Mouse (Mus musculus) cerebellum, postnatal 4 days (tissue): ENCODE results near the gene Col5a2.
"Not testable (repeated sequence)": the region's sequence is repeated elsewhere in the genome, so short reads cannot be mapped to it uniquely, and the experiment has no call there.

ENCODE experiments used
- DNase-seq, 2 experiments: peaks; one replicate each; pipeline ENCODE4 v3.0.0; 2022; ENCODE audit warnings: low spot score in 2 of 2, mixed read lengths in 1 of 2

Gene Col5a2

DNA sequence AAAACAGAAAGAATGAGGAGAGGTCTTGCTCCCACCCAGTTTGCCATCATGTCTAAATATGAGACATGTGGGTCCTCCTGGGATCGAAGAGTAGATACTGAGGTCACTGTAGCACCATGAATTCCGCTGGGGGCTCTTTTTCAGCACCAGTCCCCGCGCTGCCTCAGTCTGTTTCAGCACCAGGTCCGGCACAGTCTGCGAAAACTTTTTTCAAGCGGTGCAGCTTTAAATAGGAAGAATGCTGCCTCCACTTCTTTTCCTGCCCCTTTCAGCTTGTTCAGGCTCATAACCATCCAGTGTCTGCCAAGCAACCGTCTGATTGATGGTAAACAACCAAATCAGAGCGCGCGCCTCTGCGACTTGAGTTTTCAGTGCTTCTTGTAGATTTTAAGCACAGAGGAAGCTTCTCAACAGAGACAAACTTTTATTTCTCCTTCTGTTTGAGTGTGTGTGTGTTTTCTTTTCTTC, at the start of gene Col5a2:
Gene Col5a2 (minus strand): TSS at position 418 of the 468 bp plus-strand sequence.
- DNase-seq, result peak in 1 of 2 experiments; percentile 15

DNA sequence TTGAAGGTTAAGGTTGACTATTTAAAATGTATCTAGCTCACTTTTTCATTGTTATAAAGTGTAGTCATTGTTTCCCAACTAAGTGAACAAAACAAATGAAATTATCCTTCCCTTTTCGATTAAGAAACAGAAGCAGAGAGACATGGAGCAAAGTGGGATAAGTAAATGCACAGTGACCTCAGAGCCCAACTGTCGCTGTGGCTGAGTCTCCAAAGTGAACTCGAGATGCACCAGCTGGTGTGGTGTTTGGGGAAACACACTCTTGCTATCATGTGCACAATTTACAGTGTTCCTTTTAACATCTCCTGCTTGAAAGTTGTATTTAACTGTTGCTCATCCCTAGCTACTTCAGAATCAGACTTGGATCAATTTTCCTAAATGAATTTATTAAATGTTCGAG, 47.4 kb upstream of the Col5a2 start:
- DNase-seq, result no peak

DNA sequence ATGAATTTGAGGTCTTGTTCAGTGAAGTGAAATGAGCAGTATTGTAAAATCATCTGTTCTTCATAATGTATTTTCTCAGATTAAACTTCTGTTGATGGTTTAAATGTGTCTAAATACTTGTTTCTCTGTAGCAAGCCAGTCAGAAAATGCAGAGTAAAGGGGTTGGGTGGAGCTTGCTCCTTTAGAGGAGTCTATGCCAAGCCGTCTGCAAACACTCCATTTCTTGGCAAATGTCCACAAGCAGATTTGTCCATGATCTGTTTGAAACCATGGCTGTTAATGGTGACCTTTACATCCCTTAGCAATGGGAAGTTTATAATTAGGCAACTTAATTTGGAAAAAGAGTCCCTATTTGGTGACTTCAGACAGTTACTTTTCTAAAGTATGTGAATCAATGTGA, 38.8 kb upstream of the Col5a2 start:
- no peak for DNase-seq

DNA sequence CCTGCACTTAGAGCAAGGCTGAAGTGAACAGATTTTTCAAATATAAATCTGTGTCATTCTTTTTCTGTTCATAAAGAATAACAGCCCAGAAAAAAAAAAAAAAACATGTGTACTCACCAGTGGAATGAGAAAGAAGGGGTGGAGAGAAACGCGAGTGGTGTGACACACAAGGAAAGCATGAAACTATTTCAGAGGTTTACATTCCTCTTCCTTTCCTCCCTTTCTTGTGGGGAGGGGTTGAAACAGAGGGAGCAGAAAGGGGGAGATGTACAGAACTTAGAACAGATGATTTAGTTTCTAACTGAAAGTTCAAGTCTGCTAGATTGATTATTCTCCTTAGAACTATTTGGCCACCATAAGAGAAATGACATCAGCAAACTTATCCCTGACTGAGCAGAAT, 38.1 kb upstream of the Col5a2 start:
- no peak for DNase-seq

DNA sequence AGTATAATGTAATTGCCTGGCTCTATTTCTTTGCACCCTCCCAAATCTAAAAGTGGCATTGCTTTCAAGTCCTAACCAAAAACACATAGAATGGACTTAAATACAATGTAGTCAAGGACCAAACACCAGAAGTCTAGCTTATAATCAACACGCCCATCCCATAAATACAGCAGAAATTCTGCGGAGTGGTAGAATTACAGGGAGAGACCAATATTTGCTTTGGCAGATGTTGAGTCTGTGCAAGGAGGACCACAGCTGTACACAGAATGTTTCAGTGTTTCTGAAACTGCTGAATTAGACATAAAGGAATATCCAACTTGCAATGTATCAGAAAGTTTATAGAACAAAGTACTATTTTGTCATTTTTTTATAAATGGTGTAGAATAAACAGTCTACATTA, 28.4 kb upstream of the Col5a2 start:
- DNase-seq, result no peak

DNA sequence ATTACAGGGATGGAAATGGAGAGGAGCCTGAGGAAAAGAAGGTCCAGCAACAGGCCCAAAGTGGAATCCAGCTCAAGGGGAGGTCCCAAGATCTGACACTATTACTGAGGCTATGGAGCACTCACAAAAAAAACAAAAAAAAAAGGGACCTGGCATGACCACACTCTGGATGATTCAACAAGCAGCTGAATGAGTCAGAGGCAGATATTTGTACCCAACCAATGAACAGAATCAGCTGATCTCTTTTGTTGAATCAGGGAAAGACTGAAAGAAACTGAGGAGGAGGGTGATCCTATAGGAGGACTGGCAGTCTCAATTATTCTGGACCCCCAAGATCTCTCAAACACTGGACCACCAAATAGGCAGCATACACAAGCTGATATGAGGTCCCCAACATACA, 24.4 kb upstream of the Col5a2 start:
- not testable (repeated sequence) for DNase-seq

DNA sequence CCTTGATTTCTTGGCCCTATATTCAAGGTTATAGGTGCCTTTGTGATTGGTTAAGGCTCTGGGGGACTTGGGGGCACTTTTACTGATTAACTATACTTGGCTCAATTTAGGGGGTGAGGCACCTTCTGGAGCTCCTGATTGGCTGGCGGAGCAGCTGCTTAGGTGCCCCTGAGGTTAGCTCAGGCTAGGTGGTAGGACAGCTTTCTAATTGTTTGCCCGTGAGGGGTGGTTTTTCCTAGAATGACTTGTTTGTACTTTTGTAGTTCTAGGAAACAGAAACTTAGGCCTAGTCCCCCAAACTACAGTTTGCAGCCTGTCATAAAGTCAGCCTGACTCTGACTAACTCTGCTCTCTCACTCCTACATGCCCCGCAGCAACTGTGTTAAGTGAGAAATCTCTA, 20.5 kb upstream of the Col5a2 start:
- no peak for DNase-seq

DNA sequence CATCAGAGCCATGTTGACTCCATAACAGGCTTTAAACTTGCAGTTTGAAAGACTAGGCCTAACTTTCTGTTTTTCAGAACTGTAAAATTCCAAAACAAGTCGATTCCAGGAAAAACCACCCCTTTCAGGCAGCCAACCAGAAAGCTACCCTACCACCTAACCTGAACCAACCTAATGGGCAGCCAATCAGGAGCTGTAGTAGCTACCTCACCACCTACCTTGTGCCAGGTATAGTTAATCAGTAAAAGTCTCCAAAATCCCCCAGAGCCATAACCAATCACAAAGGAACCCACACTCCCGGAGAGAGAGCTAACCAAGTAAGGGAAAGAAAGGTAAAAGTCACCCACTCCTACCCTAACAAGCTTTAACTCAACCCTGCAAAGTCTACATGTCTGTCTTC, 18.4 kb upstream of the Col5a2 start:
- DNase-seq, result no peak

DNA sequence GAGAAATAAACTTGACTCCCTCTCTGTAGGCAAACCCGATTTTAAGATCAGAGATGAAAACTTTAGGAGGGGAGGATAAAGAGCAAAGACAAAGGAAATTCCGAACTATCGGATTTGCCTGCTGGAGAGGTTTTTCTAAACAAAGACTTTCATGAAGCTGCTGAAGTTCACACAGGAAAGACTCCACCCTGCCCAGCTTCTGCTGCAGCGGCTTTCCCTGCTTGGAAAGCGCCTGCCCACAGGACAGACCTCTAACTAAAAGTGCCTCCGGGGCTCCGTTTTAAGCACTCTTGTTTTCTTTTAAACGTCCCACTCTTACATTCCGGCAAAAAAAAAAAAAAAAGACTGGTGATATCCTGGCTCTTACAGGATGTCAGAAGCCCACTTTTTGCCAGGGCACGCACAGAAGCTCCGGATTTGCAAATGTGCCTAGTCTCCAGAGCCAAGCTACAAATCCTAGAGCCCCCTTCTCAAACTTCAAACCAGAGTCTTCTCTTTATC, 791 bp downstream of the Col5a2 start:
- DNase-seq, result no peak

DNA sequence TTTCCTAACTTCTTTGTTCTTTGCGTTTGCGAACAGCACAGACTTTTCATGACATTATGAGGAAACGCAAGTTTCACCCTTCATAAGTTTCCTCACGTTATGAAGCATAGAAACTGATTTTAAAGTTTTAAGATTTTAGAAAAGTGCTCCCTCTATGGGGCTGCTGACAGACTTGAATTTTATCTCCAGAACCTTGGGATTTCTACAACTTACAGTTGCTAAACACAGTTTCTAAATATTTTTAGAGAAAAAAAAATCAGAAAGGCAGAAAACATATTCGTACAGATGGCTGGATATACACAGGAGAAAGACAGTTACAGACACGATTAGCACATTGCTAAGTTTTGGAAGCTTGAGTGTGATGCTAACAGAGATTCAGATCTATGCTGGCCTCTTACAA, 1.6 kb downstream of the Col5a2 start:
- DNase-seq, result no peak

DNA sequence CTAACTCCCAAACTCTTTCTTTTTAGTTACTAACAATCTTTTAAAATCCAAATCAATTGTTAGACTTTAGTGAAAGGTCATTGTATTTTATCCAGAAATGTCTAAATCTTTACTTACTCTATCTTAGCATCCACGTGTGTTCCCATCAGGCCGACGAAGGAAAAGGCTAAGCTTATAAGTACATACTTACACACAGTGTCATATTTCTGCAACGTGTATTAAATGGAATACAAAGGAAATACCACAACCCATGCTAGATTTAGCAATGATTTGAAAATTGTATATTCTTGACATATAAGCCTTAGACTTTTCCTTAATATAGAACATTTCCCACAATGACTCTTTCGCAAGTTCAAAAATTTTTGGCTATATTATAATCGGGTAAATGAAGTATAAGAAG, 2.6 kb downstream of the Col5a2 start:
- DNase-seq, result no peak

DNA sequence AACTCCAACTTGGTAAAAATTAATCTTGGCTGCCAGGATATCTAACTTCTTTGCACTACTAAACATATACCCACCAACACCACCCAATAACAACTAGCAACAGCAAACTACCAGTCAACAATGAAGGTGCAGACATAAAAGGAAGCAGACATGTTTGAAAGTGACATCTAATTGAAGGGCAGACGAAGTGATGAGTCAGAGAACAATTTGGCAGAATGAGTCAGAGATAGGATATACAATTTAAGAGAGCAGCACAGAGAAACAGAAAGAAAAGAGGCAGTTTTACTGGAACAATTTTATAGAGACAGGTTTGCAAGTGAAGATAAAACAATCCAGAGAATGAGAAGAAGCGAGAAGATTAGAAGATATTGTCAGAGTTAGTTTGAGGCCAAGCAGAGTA, 8.1 kb downstream of the Col5a2 start:
- no peak for DNase-seq

DNA sequence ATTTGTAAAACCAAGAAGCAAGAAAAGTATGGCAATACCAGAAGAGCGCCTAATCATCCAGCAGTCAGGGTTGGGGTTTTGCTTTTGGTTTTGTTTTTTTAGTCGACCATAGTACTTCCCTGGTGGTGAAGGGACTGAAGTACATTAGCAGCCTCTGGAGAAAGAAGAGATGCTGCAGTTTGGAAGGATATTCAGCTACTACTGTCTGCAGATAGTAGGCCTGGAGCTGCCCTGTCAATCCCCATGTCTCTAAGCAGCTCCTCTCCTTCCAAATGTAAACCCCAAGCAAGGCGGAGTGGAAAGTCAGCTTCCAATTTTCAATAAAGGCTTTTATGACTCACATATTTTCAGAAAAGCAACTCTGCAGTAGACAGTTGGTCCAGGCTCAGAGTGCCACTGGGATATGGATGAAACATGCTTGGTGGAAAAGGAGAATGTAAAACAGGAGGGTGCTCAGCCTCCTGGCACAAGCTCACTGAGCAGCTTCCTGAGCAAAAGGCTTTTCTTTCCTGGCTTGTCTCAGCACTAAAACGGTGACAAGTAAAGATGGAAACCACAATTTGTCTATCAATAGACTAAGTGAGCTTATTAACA, 10.9 kb downstream of the Col5a2 start:
- no peak for DNase-seq

DNA sequence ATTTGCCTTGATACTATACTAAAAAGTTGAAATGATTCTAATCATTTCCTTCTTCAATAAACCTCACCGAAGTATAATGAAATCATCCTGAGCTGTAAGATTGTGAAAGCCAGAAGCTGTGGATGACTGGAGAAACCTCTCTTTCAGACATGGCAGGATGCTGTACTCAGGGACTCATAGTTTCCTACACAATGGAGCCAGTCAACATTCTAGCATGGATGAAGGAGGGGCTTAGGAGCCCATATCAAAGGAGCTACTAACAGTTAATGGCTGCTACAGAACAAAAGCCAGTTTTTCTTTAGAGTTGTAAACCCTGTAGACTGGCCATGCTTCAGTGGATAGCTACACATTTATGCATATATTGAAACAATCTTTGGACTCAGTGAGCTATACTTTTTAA, 12.6 kb downstream of the Col5a2 start:
- no peak for DNase-seq

DNA sequence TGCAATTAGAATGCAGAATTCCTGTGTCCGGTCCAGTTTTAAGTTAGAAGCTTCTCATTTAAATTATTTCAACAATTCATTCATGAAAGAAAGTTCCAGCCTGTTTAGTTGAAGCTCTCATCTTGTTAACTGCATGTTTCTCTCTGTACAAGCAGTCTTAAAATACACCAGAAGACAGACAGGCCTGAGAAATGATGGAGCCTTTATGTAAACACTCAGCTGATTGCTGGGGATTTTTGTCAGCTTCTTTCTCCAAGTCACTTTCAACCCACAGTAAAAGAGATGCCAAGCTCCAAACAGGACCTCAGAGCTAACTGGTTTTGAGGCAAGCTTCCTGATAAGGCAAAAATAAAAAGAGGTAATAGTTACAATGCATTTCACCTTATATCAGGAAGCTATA, 14.8 kb downstream of the Col5a2 start:
- no peak for DNase-seq

DNA sequence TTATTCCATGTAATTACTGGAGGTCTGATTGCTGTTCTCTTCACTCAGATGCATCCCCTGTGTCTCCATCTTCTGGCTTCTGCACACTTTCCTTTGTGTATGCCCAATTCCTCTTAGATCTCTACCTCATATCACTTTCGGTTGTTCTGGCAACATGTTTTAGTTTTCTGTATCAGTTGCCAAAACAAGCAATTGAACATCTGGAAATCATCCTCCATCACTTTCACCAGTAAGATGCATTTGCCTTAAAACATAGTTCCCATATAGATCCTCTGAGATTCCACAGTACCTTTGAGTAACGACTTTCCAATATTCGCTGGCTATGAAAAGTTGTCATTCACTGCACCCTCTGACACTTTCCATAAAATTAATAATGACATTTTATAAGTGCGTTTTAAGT, 20.1 kb downstream of the Col5a2 start:
- no peak for DNase-seq

DNA sequence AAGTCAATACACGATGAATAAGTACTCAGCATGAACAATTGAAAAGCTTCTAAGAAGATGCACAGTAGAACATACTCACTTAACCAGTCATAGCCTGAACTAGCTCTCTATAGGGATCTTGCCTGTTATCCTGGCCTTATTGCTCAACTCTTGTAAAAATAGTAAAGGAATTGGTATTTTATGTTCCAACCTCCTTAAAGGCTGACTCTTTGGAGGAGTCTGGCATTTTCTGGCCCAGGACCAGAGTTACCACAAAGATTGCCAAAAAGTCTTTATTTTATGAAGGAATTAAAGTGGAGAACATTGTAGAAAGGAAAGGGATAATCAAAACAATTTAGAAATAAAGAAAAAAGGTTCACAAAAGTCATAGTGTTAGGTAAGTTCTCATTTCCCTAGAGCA, 21.2 kb downstream of the Col5a2 start:
- DNase-seq, result no peak

DNA sequence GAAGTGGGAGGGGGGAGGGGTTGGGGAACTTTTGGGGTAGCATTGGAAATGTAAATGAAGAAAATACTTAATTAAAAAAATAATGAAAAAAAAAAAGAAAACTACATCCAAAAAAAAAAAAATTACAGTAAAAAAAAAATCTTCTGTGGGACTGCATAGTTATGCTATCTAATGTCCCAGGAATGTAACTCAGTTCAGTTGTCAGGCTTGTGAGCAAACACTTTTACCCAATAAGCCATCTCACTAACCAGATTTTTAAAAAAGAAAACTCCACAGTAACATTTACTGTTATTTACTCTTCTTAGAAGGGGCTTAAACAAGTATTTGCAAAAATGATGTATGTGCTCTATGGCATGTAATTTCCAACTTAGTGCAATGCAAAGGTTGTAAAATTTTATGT, 24.0 kb downstream of the Col5a2 start:
- DNase-seq, result no peak

DNA sequence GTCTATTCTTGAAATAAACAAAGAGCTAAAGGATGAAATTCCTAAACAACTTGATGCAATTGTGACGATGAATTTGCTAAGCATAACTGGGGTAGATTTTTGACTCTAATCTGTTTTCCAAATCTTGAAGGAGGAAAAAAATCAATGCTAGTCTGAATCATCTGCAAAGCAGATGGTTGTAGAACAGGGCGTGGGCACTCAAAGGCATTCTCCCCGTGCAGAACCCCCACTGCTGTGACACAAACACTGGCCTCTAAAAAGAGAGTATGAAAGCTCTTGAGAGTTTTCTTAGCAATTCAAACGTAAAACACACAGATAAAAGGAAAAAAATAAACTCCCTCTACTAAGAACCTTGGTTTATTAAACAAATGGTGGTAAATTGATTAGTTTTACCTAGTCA, 30.3 kb downstream of the Col5a2 start:
- DNase-seq, result no peak

DNA sequence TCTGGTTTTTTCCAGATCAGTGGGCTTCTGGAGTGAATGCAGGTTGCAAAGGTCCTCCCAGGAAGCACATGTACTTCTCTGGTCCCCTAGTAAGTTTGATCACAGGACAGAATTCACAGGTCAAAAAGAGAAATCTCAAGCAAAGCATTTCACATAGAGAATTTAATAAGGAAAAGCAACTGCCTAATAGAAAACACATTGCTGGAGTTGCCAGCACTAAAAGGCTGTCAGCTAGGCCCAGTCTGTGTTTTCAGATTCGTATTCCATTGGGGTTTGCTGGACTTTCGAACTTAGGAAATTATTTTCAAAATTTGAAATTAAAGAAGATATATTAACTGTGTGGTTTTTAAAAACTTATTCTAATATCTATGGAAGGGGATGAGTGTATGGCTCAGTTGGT, 42.3 kb downstream of the Col5a2 start:
- DNase-seq, result no peak

DNA sequence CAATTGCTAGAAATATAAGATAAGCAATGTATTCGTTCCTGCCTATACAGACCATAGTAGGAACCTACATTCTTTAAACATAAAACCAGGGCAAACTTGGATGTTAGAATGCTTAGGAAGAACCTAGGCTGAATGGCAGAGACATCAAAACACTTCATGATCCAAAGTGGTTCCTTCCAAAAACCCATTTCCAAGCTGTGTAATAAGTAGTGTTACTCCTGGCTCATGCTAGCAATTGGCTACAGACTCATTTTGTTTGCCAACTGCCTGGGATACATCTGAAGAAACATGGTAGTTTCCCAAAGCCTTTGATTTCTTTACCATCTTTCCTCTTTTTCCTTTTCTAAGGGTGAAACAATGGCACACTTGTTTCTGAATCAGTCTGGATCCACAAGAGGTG, 47.3 kb downstream of the Col5a2 start:
- no peak for DNase-seq

DNA sequence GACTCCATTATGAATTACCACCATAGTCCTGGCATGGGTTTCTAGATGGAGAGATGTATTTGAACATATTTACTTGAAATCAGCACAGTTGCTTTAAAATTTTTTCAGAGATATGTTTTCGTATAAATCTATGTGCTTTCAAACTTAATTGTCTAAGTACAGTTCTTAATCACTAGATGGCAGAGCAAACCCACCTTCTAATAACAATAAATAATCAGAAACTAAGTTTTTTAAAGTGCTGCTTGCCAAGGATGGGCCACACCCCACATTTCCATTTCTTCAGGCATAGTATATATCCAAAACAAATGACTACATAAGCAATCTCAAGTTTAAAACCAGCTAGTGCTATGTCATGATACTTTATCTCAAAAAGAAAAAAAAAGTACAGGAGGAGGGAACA, 54.2 kb downstream of the Col5a2 start:
- no peak for DNase-seq

DNA sequence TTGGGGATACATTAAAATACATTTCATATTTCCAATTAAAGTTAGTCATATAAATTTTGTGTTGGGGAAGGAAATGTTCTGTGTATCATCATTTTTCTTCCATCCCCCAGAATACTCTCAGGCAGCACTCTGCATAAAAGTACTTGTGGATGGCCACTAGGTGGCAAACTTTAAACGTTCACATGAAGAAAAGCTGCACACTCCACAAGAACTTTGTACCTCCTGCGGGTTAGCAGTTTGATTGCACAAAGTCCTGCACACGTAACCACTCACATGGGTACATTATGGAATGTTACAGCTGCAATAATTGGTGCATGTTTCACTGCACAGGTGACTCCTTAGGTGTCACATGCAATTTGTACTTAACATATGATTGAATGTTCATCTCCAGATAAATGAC, 71.2 kb downstream of the Col5a2 start:
- peak in 1 of 2 experiments; percentile 4 for DNase-seq

DNA sequence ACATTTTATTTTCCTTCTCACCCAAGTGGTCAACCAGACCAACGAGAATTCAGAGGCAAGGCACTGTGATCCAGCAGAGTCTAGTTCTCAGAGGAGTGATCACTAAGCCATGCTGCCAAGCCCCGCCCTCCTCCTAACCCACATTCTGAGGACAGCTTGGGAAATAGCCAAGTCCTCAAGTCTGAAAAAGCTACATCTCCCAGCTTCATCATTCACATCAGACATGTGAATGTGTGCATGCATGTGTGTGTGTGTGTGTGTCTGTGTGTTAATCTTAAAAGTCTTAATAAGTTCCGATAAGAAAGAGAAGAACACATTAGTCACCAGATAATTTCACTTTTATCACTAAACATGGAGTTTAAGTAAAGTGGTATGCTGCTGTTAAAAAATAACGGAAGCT, 72.6 kb downstream of the Col5a2 start:
- DNase-seq, result no peak
